Mouse (Mus musculus) monocyte, adult 59 days (primary cell): ENCODE measurements around the gene Syap1. TPM values are rescaled to one million over a fixed set of nuclear protein-coding genes. Genes with fewer than 3 reads are reported as not detected.

Source experiments
- total RNA-seq, 2 experiments: library from RNA; stranded (reverse); gene quantifications; one replicate each; pipeline ENCODE4 v1.2.4; 2023

Syap1 gene
- 10 to 100 TPM; 36.0 to 36.3 TPM for total RNA-seq

DNA sequence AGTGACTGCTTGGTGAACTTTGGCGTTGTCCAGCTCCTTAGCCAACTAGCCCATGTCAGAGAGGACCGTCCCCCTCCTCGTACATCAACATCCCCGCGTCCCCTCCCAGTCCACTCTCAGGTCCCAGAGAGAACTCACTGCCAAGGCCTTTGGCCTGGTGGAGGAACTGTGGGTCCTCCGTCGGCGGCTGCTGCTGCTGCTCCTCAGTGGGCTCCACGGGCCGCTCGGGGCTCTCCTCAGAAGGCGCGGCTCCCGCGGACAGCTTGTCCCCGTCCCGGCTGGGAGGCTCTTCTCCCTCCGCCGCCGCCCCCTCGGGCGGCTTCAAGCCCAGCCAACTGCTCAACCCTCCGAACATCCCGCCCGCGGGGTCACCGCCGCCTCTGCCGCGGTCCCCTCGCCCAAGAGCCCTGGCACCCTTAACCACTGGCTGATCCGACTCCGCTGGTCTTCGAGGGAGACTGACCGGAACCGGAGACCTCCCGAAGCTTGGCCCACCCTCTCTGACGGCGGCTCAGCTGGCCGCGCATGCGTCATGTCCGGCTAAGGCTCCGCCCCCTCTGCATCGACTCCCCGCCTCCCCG is at the start of gene Syap1:
TSS of gene Syap1 (minus strand) at position 517 of the 581 bp plus-strand sequence.

DNA sequence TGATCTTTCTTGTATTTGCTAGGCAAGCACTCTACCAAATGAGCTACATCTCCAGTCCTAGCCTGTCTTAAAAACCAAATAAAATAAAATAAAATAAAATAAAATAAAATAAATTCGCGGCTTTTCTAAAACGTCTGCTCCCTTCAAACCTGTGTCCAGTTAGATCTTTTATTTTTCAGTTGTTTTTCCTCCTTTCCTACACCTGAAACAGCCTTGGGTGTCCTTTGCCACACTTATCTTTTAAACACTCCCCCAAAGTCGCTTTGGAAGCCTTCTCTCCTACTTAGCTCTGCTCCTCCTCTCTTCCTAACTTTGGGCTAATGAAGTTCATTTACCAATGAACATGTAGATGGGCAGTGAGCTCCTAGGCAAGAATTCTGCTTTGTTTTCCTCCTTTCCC is 12.7 kb upstream of the Syap1 start, which contains the start of gene Ctps2:
TSS of gene Ctps2 (plus strand) at position 301 of the 400 bp plus-strand sequence.

DNA sequence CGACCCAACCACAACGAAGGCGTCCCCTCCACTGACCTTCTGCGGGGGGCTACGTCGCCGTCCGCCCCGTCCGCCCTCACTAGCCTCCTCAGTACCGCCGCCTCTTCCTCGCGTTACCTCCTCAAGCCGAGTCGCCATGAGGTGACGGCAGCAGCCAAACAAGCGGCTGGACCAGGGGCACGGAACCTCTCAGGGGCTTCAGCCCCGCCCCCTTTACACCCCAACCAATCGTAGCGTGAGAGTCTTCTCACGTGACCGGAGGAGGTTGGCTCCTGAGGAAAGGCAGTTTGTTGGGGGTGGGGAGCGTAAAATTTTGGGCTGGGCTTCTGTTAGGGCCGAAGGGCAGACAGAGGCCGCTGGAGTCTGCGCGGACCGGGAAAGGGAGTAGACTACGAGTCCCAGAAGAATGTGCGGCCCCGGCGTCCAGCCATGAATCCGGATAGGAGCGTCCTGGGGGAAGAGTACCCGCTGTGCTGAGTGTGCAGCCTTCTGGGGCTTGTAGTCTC is 59.0 kb downstream of the Syap1 start, which contains the start of gene Txlng:
TSS of gene Txlng (minus strand) at position 252 of the 506 bp plus-strand sequence.

Other genes starting within 250 kb of the Syap1 start
- gene Reps2, start 244.8 kb downstream of the Syap1 start, total RNA-seq = under 1 TPM; 0.05 to 0.36 TPM
- gene Rbbp7, start 128.0 kb downstream of the Syap1 start, total RNA-seq = 10 to 100 TPM; 45.7 to 45.9 TPM
- 10 to 100 TPM; 17.2 to 19.9 TPM for gene Txlng, start 59.0 kb downstream of the Syap1 start, total RNA-seq
- gene Ctps2, start 12.8 kb upstream of the Syap1 start, total RNA-seq = 100 to 1,000 TPM; 103 to 122 TPM
- gene S100g, start 76.2 kb upstream of the Syap1 start, total RNA-seq = not detected